Mouse (Mus musculus) erythroid progenitor cell, adult 5-6 weeks (primary cell): Measurements from ENCODE around the gene Fkbp2. TPM values are rescaled to one million over a fixed set of nuclear protein-coding genes. Genes with fewer than 3 reads are reported as not detected.

Experiments
- total RNA-seq, 2 experiments: library from RNA; stranded (forward) in 1 of 2; stranded (reverse) in 1 of 2; fragments of 150-400 nt in 1 of 2; fragments of 186-747, 209-891 nt in 1 of 2; gene quantifications; 2 replicates each; pipeline versions ENCODE4 v1.2.3 to v1.2.4; 2015 to 2017; ENCODE audit warnings: low replicate concordance in 2 of 2

The Fkbp2 gene
- total RNA-seq, 2 experiments from 2014 or later, result 31.0 to 38.1 TPM

Other genes with a start within 250 kb of the Fkbp2 start
- gene Rps6ka4, start 139.9 kb downstream of the Fkbp2 start, total RNA-seq (2015; ENCODE audit: low replicate concordance), result 0.72 TPM in 1 of 2 replicates, not detected in the other
- gene Rps6ka4, start 139.9 kb downstream of the Fkbp2 start, total RNA-seq (2017; ENCODE audit: low replicate concordance), result 1.2 and 1.5 TPM in 2 replicates
- 4.2 and 9.4 TPM in 2 replicates for gene Ccdc88b, start 122.3 kb downstream of the Fkbp2 start, total RNA-seq (2015; ENCODE audit: low replicate concordance)
- gene Ccdc88b, start 122.3 kb downstream of the Fkbp2 start, total RNA-seq (2017; ENCODE audit: low replicate concordance), result 6.4 and 12.1 TPM in 2 replicates
- gene Trmt112, start 70.8 kb downstream of the Fkbp2 start, total RNA-seq (2015; ENCODE audit: low replicate concordance), result 30.6 and 44.0 TPM in 2 replicates
- 20.2 and 33.6 TPM in 2 replicates for gene Trmt112, start 70.8 kb downstream of the Fkbp2 start, total RNA-seq (2017; ENCODE audit: low replicate concordance)
- 130 and 145 TPM in 2 replicates for gene Prdx5, start 70.4 kb downstream of the Fkbp2 start, total RNA-seq (2015; ENCODE audit: low replicate concordance)
- gene Prdx5, start 70.4 kb downstream of the Fkbp2 start, total RNA-seq (2017; ENCODE audit: low replicate concordance), result 101 and 126 TPM in 2 replicates
- 2.9 and 3.4 TPM in 2 replicates for gene Esrra, start 58.7 kb downstream of the Fkbp2 start, total RNA-seq (2015; ENCODE audit: low replicate concordance)
- gene Esrra, start 58.7 kb downstream of the Fkbp2 start, total RNA-seq (2017; ENCODE audit: low replicate concordance), result 0.61 and 2.7 TPM in 2 replicates
- not detected in 2 replicates for gene Catsperz, start 55.1 kb downstream of the Fkbp2 start, total RNA-seq (2015; ENCODE audit: low replicate concordance)
- gene Catsperz, start 55.1 kb downstream of the Fkbp2 start, total RNA-seq (2017; ENCODE audit: low replicate concordance), result not detected in 2 replicates
- not detected in 2 replicates for gene Kcnk4, start 46.0 kb downstream of the Fkbp2 start, total RNA-seq (2015; ENCODE audit: low replicate concordance)
- not detected in 2 replicates for gene Kcnk4, start 46.0 kb downstream of the Fkbp2 start, total RNA-seq (2017; ENCODE audit: low replicate concordance)
- 2.9 and 5.0 TPM in 2 replicates for gene Bad, start 38.6 kb downstream of the Fkbp2 start, total RNA-seq (2015; ENCODE audit: low replicate concordance)
- gene Bad, start 38.6 kb downstream of the Fkbp2 start, total RNA-seq (2017; ENCODE audit: low replicate concordance), result 6.3 and 10.9 TPM in 2 replicates
- 2.9 TPM in 2 replicates for gene Gpr137, start 38.0 kb downstream of the Fkbp2 start, total RNA-seq (2015; ENCODE audit: low replicate concordance)
- 2.8 TPM in 1 of 2 replicates, not detected in the other for gene Gpr137, start 38.0 kb downstream of the Fkbp2 start, total RNA-seq (2017; ENCODE audit: low replicate concordance)
- gene Ppp1r14b, start 5.5 kb downstream of the Fkbp2 start, total RNA-seq (2015; ENCODE audit: low replicate concordance), result 31.0 and 59.1 TPM in 2 replicates
- gene Ppp1r14b, start 5.5 kb downstream of the Fkbp2 start, total RNA-seq (2017; ENCODE audit: low replicate concordance), result 0.91 and 10.4 TPM in 2 replicates
- 1.4 and 1.7 TPM in 2 replicates for gene Plcb3, start 4.0 kb downstream of the Fkbp2 start, total RNA-seq (2015; ENCODE audit: low replicate concordance)
- gene Plcb3, start 4.0 kb downstream of the Fkbp2 start, total RNA-seq (2017; ENCODE audit: low replicate concordance), result 0.68 and 1.8 TPM in 2 replicates
- gene Vegfb, start 7.2 kb upstream of the Fkbp2 start, total RNA-seq (2015; ENCODE audit: low replicate concordance), result 13.7 and 22.2 TPM in 2 replicates
- gene Vegfb, start 7.2 kb upstream of the Fkbp2 start, total RNA-seq (2017; ENCODE audit: low replicate concordance), result 0.98 and 4.1 TPM in 2 replicates
- gene Dnajc4, start 12.1 kb upstream of the Fkbp2 start, total RNA-seq (2015; ENCODE audit: low replicate concordance), result 11.5 TPM in 1 of 2 replicates, not detected in the other
- gene Dnajc4, start 12.1 kb upstream of the Fkbp2 start, total RNA-seq (2017; ENCODE audit: low replicate concordance), result 2.2 and 2.6 TPM in 2 replicates
- gene Nudt22, start 15.6 kb upstream of the Fkbp2 start, total RNA-seq (2015; ENCODE audit: low replicate concordance), result 4.2 and 10.1 TPM in 2 replicates
- 0.26 and 3.9 TPM in 2 replicates for gene Nudt22, start 15.6 kb upstream of the Fkbp2 start, total RNA-seq (2017; ENCODE audit: low replicate concordance)
- gene Trpt1, start 15.6 kb upstream of the Fkbp2 start, total RNA-seq (2015; ENCODE audit: low replicate concordance), result not detected in 2 replicates
- not detected in 2 replicates for gene Trpt1, start 15.6 kb upstream of the Fkbp2 start, total RNA-seq (2017; ENCODE audit: low replicate concordance)
- 30.6 and 38.6 TPM in 2 replicates for gene Fermt3, start 39.0 kb upstream of the Fkbp2 start, total RNA-seq (2015; ENCODE audit: low replicate concordance)
- gene Fermt3, start 39.0 kb upstream of the Fkbp2 start, total RNA-seq (2017; ENCODE audit: low replicate concordance), result 63.9 and 69.1 TPM in 2 replicates
- 59.5 and 78.6 TPM in 2 replicates for gene Stip1, start 59.5 kb upstream of the Fkbp2 start, total RNA-seq (2015; ENCODE audit: low replicate concordance)
- 48.1 and 60.8 TPM in 2 replicates for gene Stip1, start 59.5 kb upstream of the Fkbp2 start, total RNA-seq (2017; ENCODE audit: low replicate concordance)
- gene Macrod1, start 76.3 kb upstream of the Fkbp2 start, total RNA-seq (2015; ENCODE audit: low replicate concordance), result not detected in 2 replicates
- gene Macrod1, start 76.3 kb upstream of the Fkbp2 start, total RNA-seq (2017; ENCODE audit: low replicate concordance), result 0.53 and 1.2 TPM in 2 replicates
- not detected in 2 replicates for gene Flrt1, start 125.2 kb upstream of the Fkbp2 start, total RNA-seq (2015; ENCODE audit: low replicate concordance)
- gene Flrt1, start 125.2 kb upstream of the Fkbp2 start, total RNA-seq (2017; ENCODE audit: low replicate concordance), result not detected in 2 replicates
- 17.3 and 25.6 TPM in 2 replicates for gene Otub1, start 225.8 kb upstream of the Fkbp2 start, total RNA-seq (2015; ENCODE audit: low replicate concordance)
- 8.2 and 10.0 TPM in 2 replicates for gene Otub1, start 225.8 kb upstream of the Fkbp2 start, total RNA-seq (2017; ENCODE audit: low replicate concordance)
- 226 and 267 TPM in 2 replicates for gene Cox8a, start 237.1 kb upstream of the Fkbp2 start, total RNA-seq (2015; ENCODE audit: low replicate concordance)
- 106 and 241 TPM in 2 replicates for gene Cox8a, start 237.1 kb upstream of the Fkbp2 start, total RNA-seq (2017; ENCODE audit: low replicate concordance)